Mouse (Mus musculus): Measurements from ENCODE around the gene Celf2.

GRCm38 (mm10) chr2:7093414-7093813, 415.9 kb downstream of the Celf2 start:
- TF ChIP-seq CTCF (IDR thresholded peaks at IDR 0.05; ENCODE audit: control insufficient read depth, insufficient read depth, low read length) (no peak), POLR2A (IDR thresholded peaks at IDR 0.05; ENCODE audit: borderline replicate concordance, control insufficient read depth, low read depth, low read length) (no peak)
